Mouse (Mus musculus): ENCODE data around the gene Znrf1. TPM values are rescaled to one million over a fixed set of nuclear protein-coding genes. Genes with fewer than 3 reads are reported as not detected.
"Not testable (repeated sequence)": the region's sequence is repeated elsewhere in the genome, so short reads cannot be mapped to it uniquely, and the experiment has no call there.

Gene Znrf1
- polyA plus RNA-seq, 1 experiment from 2014 or later, result 55.3 TPM

GRCm38 (mm10) chr8:111643264-111644141 is 107.6 kb downstream of the Znrf1 start, which contains the start of gene Zfp1:
Gene Zfp1, plus strand, starts transcription at chr8:111643401.
- in situ Hi-C loops (cut with MboI; ENCODE audit: low pct_unique_long_range_greater_than_20kb), result no loop called here
- CTCF ChIA-PET, result interaction anchor here (1.1 kb wide), 1 partner anchor 20 kb away, joined by 5 read pairs; no protein-coding TSS in a partner anchor
- POLR2A ChIA-PET, result interaction anchor here (0.6 to 0.7 kb wide), 3 partner anchors 14 to 218 kb away, joined by 3 read pairs; no protein-coding TSS in a partner anchor
- no peaks in the 10 kb centered on the region for H3K27me3 ChIP-seq
- peak; percentile 76 for ATAC-seq
- peak; percentile 64 for DNase-seq (ENCODE audit: low read depth, low spot score)
- TF ChIP-seq CTCF (IDR thresholded peaks at IDR 0.05), result no peak

DNA sequence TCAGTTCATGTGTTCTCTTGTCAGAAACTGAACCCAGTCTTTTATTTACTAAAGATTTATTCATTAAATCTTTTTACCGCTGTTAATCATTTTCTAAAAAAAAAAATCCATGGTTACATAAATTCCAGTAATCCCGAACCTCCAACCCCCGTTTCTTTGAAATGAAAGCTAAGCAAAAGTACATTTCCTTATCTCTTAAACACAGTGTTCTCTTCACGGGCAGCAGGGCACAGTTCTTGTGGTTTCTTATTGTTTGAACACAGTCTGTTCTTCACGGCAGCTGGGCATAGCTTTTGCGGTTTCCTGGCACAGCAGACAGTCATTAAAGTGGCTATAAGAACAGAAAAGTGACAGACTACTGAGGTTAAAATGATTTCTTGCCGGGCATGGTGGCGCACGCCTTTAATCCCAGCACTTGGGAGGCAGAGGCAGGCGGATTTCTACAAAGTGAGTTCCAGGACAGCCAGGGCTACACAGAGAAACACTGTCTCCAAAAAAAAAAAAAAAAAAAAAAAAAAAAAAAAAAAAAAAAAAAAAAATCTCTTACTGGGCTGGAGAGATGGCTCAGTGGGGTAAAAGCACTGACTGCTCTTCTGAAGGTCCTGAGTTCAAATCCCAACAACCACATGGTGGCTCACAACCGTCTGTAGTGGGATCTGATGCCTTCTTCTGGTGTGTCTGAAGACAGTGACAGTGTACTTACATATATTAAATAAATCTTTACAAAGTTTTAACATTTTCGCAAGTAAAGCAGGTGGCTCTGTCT is 108.6 kb downstream of the Znrf1 start:
- DNase-seq (ENCODE audit: low read depth, low spot score) (peak; percentile 72), ATAC-seq (peak; percentile 27)
- CTCF ChIA-PET, result interaction anchor here (1.1 kb wide), 1 partner anchor 19 kb away, joined by 5 read pairs; no protein-coding TSS in a partner anchor
- H3K27me3 ChIP-seq; in situ Hi-C loops (cut with MboI; ENCODE audit: low pct_unique_long_range_greater_than_20kb): not testable (repeated sequence)
- POLR2A ChIA-PET, result interaction anchor here (0.5 to 0.7 kb wide), 3 partner anchors 132 to 253 kb away, joined by 3 read pairs; no protein-coding TSS in a partner anchor

DNA sequence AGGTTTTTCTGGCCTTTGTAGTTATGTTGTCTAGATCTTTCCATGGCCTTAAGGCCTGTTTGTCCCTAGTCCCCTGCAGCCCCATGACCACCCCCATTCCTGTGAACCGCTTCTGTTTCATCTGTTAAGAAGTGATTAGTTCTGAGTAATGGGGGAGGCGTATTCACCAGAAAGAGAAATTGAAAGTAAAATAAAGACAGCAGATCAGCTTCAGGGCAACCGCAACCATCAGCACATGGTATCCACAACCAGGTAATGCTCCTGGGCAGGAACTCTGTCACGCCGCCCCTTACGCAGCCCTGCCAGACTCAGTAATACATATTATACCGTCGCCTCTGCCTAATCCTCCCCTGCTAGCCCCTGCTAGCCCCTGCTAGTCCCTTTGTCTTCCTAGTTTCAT is 109.8 kb downstream of the Znrf1 start:
- in situ Hi-C loops (cut with MboI; ENCODE audit: low pct_unique_long_range_greater_than_20kb), result no loop called here
- POLR2A ChIA-PET, result no interaction called here
- CTCF ChIA-PET, result no interaction called here
- no peak for DNase-seq (ENCODE audit: low read depth, low spot score)
- no peaks in the 10 kb centered on the region for H3K27me3 ChIP-seq
- no peak for TF ChIP-seq CTCF (IDR thresholded peaks at IDR 0.05)
- ATAC-seq, result no peak

DNA sequence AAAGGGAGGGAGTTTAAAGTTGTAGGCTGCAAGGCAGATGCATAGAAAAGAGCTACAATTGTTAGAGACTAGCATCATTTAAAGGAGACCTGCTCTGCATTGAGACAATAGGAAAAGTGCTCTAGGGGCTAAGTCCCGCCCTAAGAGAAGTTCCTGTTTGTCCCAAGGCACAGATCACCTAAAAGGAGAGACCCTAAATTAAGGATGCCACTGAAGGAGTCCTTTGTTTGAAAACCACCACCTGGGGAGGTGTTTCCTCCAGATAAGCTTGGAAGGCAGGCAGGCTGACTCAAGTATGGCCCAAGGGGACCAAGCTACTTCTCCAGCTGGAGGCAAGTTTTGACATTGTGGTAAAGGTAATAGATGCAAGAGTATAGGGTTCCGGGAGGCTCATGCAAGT is 112.9 kb downstream of the Znrf1 start:
- in situ Hi-C loops (cut with MboI; ENCODE audit: low pct_unique_long_range_greater_than_20kb), result no loop called here
- POLR2A ChIA-PET, result no interaction called here
- DNase-seq (ENCODE audit: low read depth, low spot score) (no peak), ATAC-seq (no peak)
- no peak for TF ChIP-seq CTCF (IDR thresholded peaks at IDR 0.05)
- CTCF ChIA-PET, result no interaction called here
- H3K27me3 ChIP-seq, result no peaks in the 10 kb centered on the region

GRCm38 (mm10) chr8:111650651-111651050 is 114.8 kb downstream of the Znrf1 start:
- no peak for ATAC-seq
- TF ChIP-seq CTCF (IDR thresholded peaks at IDR 0.05), result no peak
- DNase-seq (ENCODE audit: low read depth, low spot score), result no peak
- POLR2A ChIA-PET, result no interaction called here
- in situ Hi-C loops (cut with MboI; ENCODE audit: low pct_unique_long_range_greater_than_20kb), result no loop called here
- CTCF ChIA-PET, result interaction anchor here (1.4 kb wide), 1 partner anchor 12 kb away, joined by 4 read pairs; no protein-coding TSS in a partner anchor
- H3K27me3 ChIP-seq, result no peaks in the 10 kb centered on the region

DNA sequence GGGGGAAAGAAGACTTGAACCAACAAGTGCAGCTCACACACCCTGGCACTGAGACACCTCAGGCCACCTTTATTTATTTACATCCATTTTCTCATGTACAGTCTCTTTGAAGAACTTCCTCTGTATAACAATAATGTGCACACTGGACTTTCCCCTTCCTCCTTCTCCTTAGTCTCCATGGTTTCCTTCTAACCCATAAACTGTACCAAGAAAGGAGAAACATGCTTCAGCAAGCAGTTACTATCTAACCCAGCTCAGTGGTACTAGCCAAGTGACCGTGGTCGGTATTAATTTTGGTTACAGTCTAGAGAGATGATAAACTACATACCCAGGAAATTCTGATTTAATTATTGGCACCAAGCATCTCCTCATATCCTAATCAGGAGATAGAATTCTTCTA is 117.6 kb downstream of the Znrf1 start:
- no peak for ATAC-seq
- ChIA-PET CTCF (no interaction called here), POLR2A (no interaction called here)
- in situ Hi-C loops (cut with MboI; ENCODE audit: low pct_unique_long_range_greater_than_20kb), result no loop called here
- DNase-seq (ENCODE audit: low read depth, low spot score), result no peak
- TF ChIP-seq CTCF (IDR thresholded peaks at IDR 0.05), result no peak
- H3K27me3 ChIP-seq, result no peaks in the 10 kb centered on the region

DNA sequence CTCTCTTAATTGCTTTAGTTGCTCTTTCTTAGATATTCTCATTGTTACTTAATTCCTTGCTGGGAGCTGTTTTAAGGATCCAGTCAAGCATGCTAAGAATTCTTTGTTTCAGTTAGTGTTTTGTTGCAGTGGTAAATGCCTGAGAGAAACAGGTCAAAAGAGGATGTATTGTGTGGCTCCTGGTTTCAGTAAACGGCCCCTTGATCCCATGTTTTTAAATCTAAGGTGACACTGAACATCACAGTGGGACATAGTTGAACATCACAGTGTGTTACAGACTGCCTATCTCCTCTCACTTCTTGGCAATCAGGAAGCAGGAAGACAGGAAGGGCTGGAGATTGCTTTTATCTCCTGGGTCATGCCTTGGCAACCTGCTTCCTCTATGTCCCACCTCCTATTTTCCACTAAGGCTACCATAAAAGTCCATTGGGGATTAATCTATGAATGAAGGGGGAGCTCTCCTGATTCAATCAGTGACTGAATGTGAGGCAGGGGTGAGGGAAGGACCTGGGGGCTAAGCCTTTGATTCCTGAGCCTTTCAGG is 121.5 kb downstream of the Znrf1 start:
- no peaks in the 10 kb centered on the region for H3K27me3 ChIP-seq
- no peak for TF ChIP-seq CTCF (IDR thresholded peaks at IDR 0.05)
- ChIA-PET POLR2A (interaction anchor here (1.0 kb wide), 1 partner anchor 14 kb away, joined by 3 read pairs; the partner anchor contains the start of gene Zfp1), CTCF (no interaction called here)
- ATAC-seq (no peak), DNase-seq (ENCODE audit: low read depth, low spot score) (no peak)
- in situ Hi-C loops (cut with MboI; ENCODE audit: low pct_unique_long_range_greater_than_20kb), result no loop called here

- in situ Hi-C loops (cut with MboI; ENCODE audit: low pct_unique_long_range_greater_than_20kb), result no loop called here
- no peaks in the 10 kb centered on the region for H3K27me3 ChIP-seq
- peak; percentile 68 for DNase-seq (ENCODE audit: low read depth, low spot score)
- TF ChIP-seq CTCF (IDR thresholded peaks at IDR 0.05), result no peak
- CTCF ChIA-PET, result no interaction called here
- POLR2A ChIA-PET, result no interaction called here
- peak; percentile 55 for ATAC-seq
These were observed 123.0 kb downstream of the Znrf1 start for GRCm38 (mm10) chr8:111658819-111659423.

DNA sequence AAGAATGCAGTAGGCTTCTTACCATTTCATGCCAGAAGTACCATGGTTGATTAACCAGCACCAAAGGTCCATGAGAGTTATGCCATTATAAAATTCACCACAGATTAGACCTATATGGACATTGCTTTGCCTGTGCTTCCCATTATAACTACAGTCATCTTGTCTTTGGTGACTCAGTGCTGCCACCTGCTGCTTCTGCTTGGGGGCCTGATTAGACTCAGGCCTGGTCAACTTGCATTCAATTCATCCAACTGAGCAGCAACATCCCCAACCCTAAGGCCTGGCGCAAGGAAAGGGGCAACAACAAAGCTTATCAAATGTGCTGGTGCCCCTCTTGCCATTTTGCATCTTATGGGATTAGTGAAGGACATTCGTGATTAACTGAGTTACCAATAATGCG is 126.6 kb downstream of the Znrf1 start:
- CTCF ChIA-PET, result interaction anchor here (1.2 to 1.9 kb wide), 8 partner anchors 12 to 243 kb away, joined by 3 to 5 read pairs (median 4); no protein-coding TSS in a partner anchor
- POLR2A ChIA-PET, result interaction anchor here (0.9 to 1.1 kb wide), 2 partner anchors 125 to 127 kb away, joined by 3 read pairs; partner anchors contain the start of gene Znrf1
- TF ChIP-seq CTCF (IDR thresholded peaks at IDR 0.05), result peak; percentile 83
- DNase-seq (ENCODE audit: low read depth, low spot score) (no peak), ATAC-seq (peak; percentile 60)
- in situ Hi-C loops (cut with MboI; ENCODE audit: low pct_unique_long_range_greater_than_20kb), result loop anchor here (10.0 kb wide), 1 partner anchor 318 kb away; no protein-coding TSS in a partner anchor
- no peaks in the 10 kb centered on the region for H3K27me3 ChIP-seq

DNA sequence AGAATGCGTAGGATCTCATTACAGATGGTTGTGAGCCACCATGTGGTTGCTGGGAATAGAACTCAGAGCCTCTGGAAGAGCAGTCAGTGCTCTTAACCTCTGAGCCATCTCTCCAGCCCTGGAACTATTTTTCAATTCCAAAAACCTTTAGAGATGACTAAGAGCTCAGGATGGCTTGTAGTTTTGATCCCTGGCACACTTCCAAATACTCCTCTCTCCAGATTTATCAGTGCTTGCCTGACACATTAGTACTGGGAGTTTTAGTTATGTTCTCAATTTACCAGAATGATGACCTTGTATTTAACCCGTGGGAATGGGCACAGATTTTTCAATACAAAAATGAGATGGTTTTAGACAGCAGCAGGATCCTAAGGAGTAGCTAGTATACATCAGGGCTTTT is 130.9 kb downstream of the Znrf1 start:
- ATAC-seq, result no peak
- ChIA-PET CTCF (interaction anchor here (1.1 to 1.9 kb wide), 2 partner anchors 132 to 159 kb away, joined by 3 to 4 read pairs; no protein-coding TSS in a partner anchor), POLR2A (no interaction called here)
- no peaks in the 10 kb centered on the region for H3K27me3 ChIP-seq
- in situ Hi-C loops (cut with MboI; ENCODE audit: low pct_unique_long_range_greater_than_20kb), result loop anchor here (5.0 to 10.0 kb wide), 2 partner anchors 134 to 322 kb away; no protein-coding TSS in a partner anchor
- TF ChIP-seq CTCF (IDR thresholded peaks at IDR 0.05), result no peak
- DNase-seq (ENCODE audit: low read depth, low spot score), result no peak

Other genes starting within 250 kb of the Znrf1 start
- gene Rfwd3, start 235.9 kb upstream of the Znrf1 start, polyA plus RNA-seq (2021), result 39.5 TPM
- gene Mlkl, start 197.9 kb upstream of the Znrf1 start, polyA plus RNA-seq (2021), result 13.9 TPM
- 1.7 TPM for gene Fa2h, start 142.3 kb upstream of the Znrf1 start, polyA plus RNA-seq (2021)
- gene Wdr59, start 14.0 kb upstream of the Znrf1 start, polyA plus RNA-seq (2021), result 16.4 TPM
- gene Ldhd, start 94.3 kb downstream of the Znrf1 start, polyA plus RNA-seq (2021), result 12.8 TPM
- 23.9 TPM for gene Zfp1, start 107.3 kb downstream of the Znrf1 start, polyA plus RNA-seq (2021)
- gene Ctrb1, start 154.9 kb downstream of the Znrf1 start, polyA plus RNA-seq (2021), result not detected
- gene Bcar1, start 207.7 kb downstream of the Znrf1 start, polyA plus RNA-seq (2021), result 156 TPM

Data from Patski (cell line).